Mouse (Mus musculus) small intestine, adult 2 months (tissue): ENCODE results near the gene Rps21.

ENCODE experiments used
- CTCF ChIP-seq: fragments of 200-500 bp; IDR thresholded peaks from 2 replicates; pipeline ENCODE4 v1.5.1; 2012; ENCODE audit warnings: low read depth, mild to moderate bottlenecking, control low read depth, inconsistent platforms, low read length, moderate library complexity, mixed read lengths; ENCODE audit not compliant: insufficient replicate concordance, insufficient read length; ENCODE audit errors: extremely low read depth
- POLR2A ChIP-seq: fragments of 200-500 bp; IDR thresholded peaks from 2 replicates; pipeline ENCODE4 v1.6.1; 2012; ENCODE audit warnings: low read depth, mild to moderate bottlenecking, control low read depth, inconsistent platforms, low read length, moderate library complexity

GRCm38 (mm10) chr2:180251838-180252237, 5.3 kb upstream of the Rps21 start:
- TF ChIP-seq CTCF (no peak), POLR2A (no peak)
